Mouse (Mus musculus) midbrain, embryonic 14.5 days (tissue): ENCODE data around the gene Gria1. TPM values are rescaled to one million over a fixed set of nuclear protein-coding genes. Genes with fewer than 3 reads are reported as not detected.

ENCODE experiments used
- ATAC-seq: fragments of 200-750 bp; cut with Nextera tagmentation; 2 replicates; pipeline ENCODE4 v1.8.0; 2017; ENCODE audit warnings: moderate number of reproducible peaks, moderate library complexity; ENCODE audit not compliant: low FRiP score, low TSS enrichment
- DNase-seq: peaks from one replicate; pipeline ENCODE4 v3.0.0-alpha.2; 2015
- H3K27ac ChIP-seq: fragments of 300-500 bp; sonication (generic); replicated peaks from 2 replicates; pipeline ENCODE4 v1.5.1; 2014; ENCODE audit warnings: mild to moderate bottlenecking, low read depth, low read length, moderate library complexity
- H3K27me3 ChIP-seq: fragments of 300-500 bp; sonication (generic); 2 replicates; pipeline ENCODE4 v1.6.1; 2014; ENCODE audit warnings: low read length, control low read depth, mixed read lengths; ENCODE audit not compliant: control insufficient read depth, insufficient read depth
- H3K36me3 ChIP-seq: fragments of 300-500 bp; sonication (generic); 2 replicates; pipeline ENCODE4 v1.6.1; 2014; ENCODE audit warnings: low read length, control low read depth; ENCODE audit not compliant: control insufficient read depth, insufficient read depth
- H3K4me1 ChIP-seq: fragments of 300-500 bp; sonication (generic); 2 replicates; pipeline ENCODE4 v1.6.1; 2014; ENCODE audit warnings: mild to moderate bottlenecking, antibody characterized with exemption, low read length, control low read depth; ENCODE audit not compliant: control insufficient read depth, insufficient read depth
- H3K4me2 ChIP-seq: fragments of 300-500 bp; sonication (generic); 2 replicates; pipeline ENCODE4 v1.6.1; 2014; ENCODE audit warnings: mild to moderate bottlenecking, low read length, moderate library complexity
- H3K4me3 ChIP-seq: fragments of 300-500 bp; sonication (generic); replicated peaks from 2 replicates; pipeline ENCODE4 v1.5.1; 2014; ENCODE audit warnings: low read depth, low read length
- H3K9ac ChIP-seq: fragments of 300-500 bp; sonication (generic); replicated peaks from 2 replicates; pipeline ENCODE4 v1.6.1; 2014; ENCODE audit warnings: mild to moderate bottlenecking, low read length, moderate library complexity
- H3K9me3 ChIP-seq: fragments of 300-500 bp; sonication (generic); 2 replicates; pipeline ENCODE4 v1.6.1; 2016; ENCODE audit warnings: low read length, control low read depth, mixed read lengths; ENCODE audit not compliant: control insufficient read depth
- WGBS: fragments of 180-500 bp; shearing (Covaris S2); extraction: QIAGEN DNeasy Blood & Tissue Kit; methylation state at CpG from one replicate; pipeline ENCODE4 v1.1.7; 2014; 5-methylcytosine and 5-hydroxymethylcytosine counted together
- polyA plus RNA-seq: library from polyadenylated mRNA; unstranded; fragments of >200 nt; fragmentation: Nextera tagmentation; extraction: Ambion mirVana; gene quantifications from 2 replicates; pipeline ENCODE4 v1.2.1, GENCODE M21; 2014

Gene Gria1
- polyA plus RNA-seq, 1 experiment from 2014 or later = 31.9 TPM

GRCm38 (mm10) chr11:57207260-57207659 lies 196.1 kb downstream of the Gria1 start:
- ATAC-seq (no peak), DNase-seq (no peak)
- Histone ChIP-seq H3K36me3 (no peaks in the 10 kb centered on the region), H3K27me3 (no peaks in the 10 kb centered on the region), H3K4me2 (no peak overlapping the region), H3K27ac (no peak overlapping the region), H3K9ac (no peak overlapping the region), H3K4me1 (no peaks in the 10 kb centered on the region), H3K9me3 (no peaks in the 10 kb centered on the region), H3K4me3 (no peak overlapping the region)

GRCm38 (mm10) chr11:57214079-57214478 lies 202.9 kb downstream of the Gria1 start:
- Histone ChIP-seq H3K9me3 (no peaks in the 10 kb centered on the region), H3K9ac (no peak overlapping the region), H3K4me3 (no peak overlapping the region), H3K27me3 (no peaks in the 10 kb centered on the region), H3K4me1 (no peaks in the 10 kb centered on the region), H3K4me2 (no peak overlapping the region), H3K36me3 (no peaks in the 10 kb centered on the region), H3K27ac (no peak overlapping the region)
- ATAC-seq = no peak
- 84% methylated on average over 7 of the region's 7 CpGs for WGBS
- DNase-seq = no peak

- WGBS = 75% methylated on average over 5 of the region's 5 CpGs
- ATAC-seq (no peak), DNase-seq (no peak)
- no peaks in the 10 kb centered on the region for H3K9me3 ChIP-seq
- H3K27ac ChIP-seq = no peak overlapping the region
- H3K36me3 ChIP-seq = no peaks in the 10 kb centered on the region
- H3K9ac ChIP-seq = no peak overlapping the region
- no peaks in the 10 kb centered on the region for H3K4me1 ChIP-seq
- no peaks in the 10 kb centered on the region for H3K27me3 ChIP-seq
- H3K4me2 ChIP-seq = no peak overlapping the region
- no peak overlapping the region for H3K4me3 ChIP-seq
Measured at GRCm38 (mm10) chr11:57214583-57214982, 203.4 kb downstream of the Gria1 start.

GRCm38 (mm10) chr11:57222797-57223569 lies 211.8 kb downstream of the Gria1 start:
- Histone ChIP-seq H3K27me3 (no peaks in the 10 kb centered on the region), H3K9me3 (no peaks in the 10 kb centered on the region), H3K4me1 (no peaks in the 10 kb centered on the region), H3K27ac (no peak overlapping the region), H3K9ac (no peak overlapping the region), H3K36me3 (no peaks in the 10 kb centered on the region), H3K4me2 (no peak overlapping the region), H3K4me3 (no peak overlapping the region)
- ATAC-seq (no peak), DNase-seq (peak; percentile 39)
- WGBS = 8% methylated on average over 8 of the region's 8 CpGs

- Histone ChIP-seq H3K4me3 (no peak overlapping the region), H3K9me3 (no peaks in the 10 kb centered on the region), H3K36me3 (no peaks in the 10 kb centered on the region), H3K27ac (no peak overlapping the region), H3K9ac (no peak overlapping the region), H3K4me1 (no peaks in the 10 kb centered on the region), H3K4me2 (no peak overlapping the region), H3K27me3 (no peaks in the 10 kb centered on the region)
- WGBS = 87% methylated on average over 2 of the region's 2 CpGs
- no peak for ATAC-seq
- no peak for DNase-seq
Measured at GRCm38 (mm10) chr11:57235446-57235845, 224.3 kb downstream of the Gria1 start.

- Histone ChIP-seq H3K4me2 (no peak overlapping the region), H3K9me3 (no peaks in the 10 kb centered on the region), H3K4me3 (no peak overlapping the region), H3K27ac (no peak overlapping the region), H3K27me3 (no peaks in the 10 kb centered on the region), H3K9ac (no peak overlapping the region), H3K36me3 (no peaks in the 10 kb centered on the region), H3K4me1 (peaks cover 4% of the 10 kb centered on the region; the same call in 1 of the 2 replicates)
- ATAC-seq = no peak
- 86% methylated on average over 1 of the region's 1 CpGs for WGBS
- no peak for DNase-seq
Measured at GRCm38 (mm10) chr11:57236431-57236830, 225.2 kb downstream of the Gria1 start.

- 23% methylated on average over 3 of the region's 3 CpGs for WGBS
- no peak overlapping the region for H3K9ac ChIP-seq
Measured at GRCm38 (mm10) chr11:57239758-57240157, 228.6 kb downstream of the Gria1 start.

GRCm38 (mm10) chr11:57243835-57244234 lies 232.6 kb downstream of the Gria1 start:
- H3K36me3 ChIP-seq = no peaks in the 10 kb centered on the region
- no peak for DNase-seq
- H3K9me3 ChIP-seq = no peaks in the 10 kb centered on the region
- H3K4me3 ChIP-seq = no peak overlapping the region
- ATAC-seq = no peak
- no peak overlapping the region for H3K27ac ChIP-seq
- no peak overlapping the region for H3K9ac ChIP-seq
- H3K4me2 ChIP-seq = no peak overlapping the region
- peaks cover 4% of the 10 kb centered on the region; the same call in 1 of the 2 replicates for H3K4me1 ChIP-seq
- H3K27me3 ChIP-seq = no peaks in the 10 kb centered on the region

More at GRCm38 (mm10) chr11:57239758-57240157, 228.6 kb downstream of the Gria1 start:
- no peaks in the 10 kb centered on the region for H3K27me3 ChIP-seq
- ATAC-seq = no peak
- no peak overlapping the region for H3K4me2 ChIP-seq
- H3K9me3 ChIP-seq = no peaks in the 10 kb centered on the region
- DNase-seq = peak; percentile 37
- H3K4me1 ChIP-seq = peaks cover 4% of the 10 kb centered on the region; the same call in 1 of the 2 replicates
- H3K4me3 ChIP-seq = no peak overlapping the region
- H3K36me3 ChIP-seq = no peaks in the 10 kb centered on the region
- H3K27ac ChIP-seq = no peak overlapping the region

- DNase-seq (no peak), ATAC-seq (no peak)
- Histone ChIP-seq H3K4me2 (no peak overlapping the region), H3K27ac (no peak overlapping the region), H3K9me3 (no peaks in the 10 kb centered on the region), H3K9ac (no peak overlapping the region), H3K4me1 (peaks cover 4% of the 10 kb centered on the region; the same call in 1 of the 2 replicates), H3K4me3 (no peak overlapping the region), H3K36me3 (no peaks in the 10 kb centered on the region), H3K27me3 (no peaks in the 10 kb centered on the region)
- 91% methylated on average over 6 of the region's 6 CpGs for WGBS
Measured at GRCm38 (mm10) chr11:57244543-57244942, 233.4 kb downstream of the Gria1 start.
